Mouse (Mus musculus) midbrain, embryonic 14.5 days (tissue): ENCODE results near the gene Upf2. TPM values are rescaled to one million over a fixed set of nuclear protein-coding genes. Genes with fewer than 3 reads are reported as not detected.

ENCODE experiments used
- ATAC-seq: fragments of 200-750 bp; cut with Nextera tagmentation; 2 replicates; pipeline ENCODE4 v1.8.0; 2017; ENCODE audit warnings: moderate number of reproducible peaks, moderate library complexity; ENCODE audit not compliant: low FRiP score, low TSS enrichment
- DNase-seq: peaks from one replicate; pipeline ENCODE4 v3.0.0-alpha.2; 2015
- H3K27ac ChIP-seq: fragments of 300-500 bp; sonication (generic); replicated peaks from 2 replicates; pipeline ENCODE4 v1.5.1; 2014; ENCODE audit warnings: mild to moderate bottlenecking, low read depth, low read length, moderate library complexity
- H3K27me3 ChIP-seq: fragments of 300-500 bp; sonication (generic); 2 replicates; pipeline ENCODE4 v1.6.1; 2014; ENCODE audit warnings: low read length, control low read depth, mixed read lengths; ENCODE audit not compliant: control insufficient read depth, insufficient read depth
- H3K36me3 ChIP-seq: fragments of 300-500 bp; sonication (generic); 2 replicates; pipeline ENCODE4 v1.6.1; 2014; ENCODE audit warnings: low read length, control low read depth; ENCODE audit not compliant: control insufficient read depth, insufficient read depth
- H3K4me1 ChIP-seq: fragments of 300-500 bp; sonication (generic); 2 replicates; pipeline ENCODE4 v1.6.1; 2014; ENCODE audit warnings: mild to moderate bottlenecking, antibody characterized with exemption, low read length, control low read depth; ENCODE audit not compliant: control insufficient read depth, insufficient read depth
- H3K4me2 ChIP-seq: fragments of 300-500 bp; sonication (generic); 2 replicates; pipeline ENCODE4 v1.6.1; 2014; ENCODE audit warnings: mild to moderate bottlenecking, low read length, moderate library complexity
- H3K4me3 ChIP-seq: fragments of 300-500 bp; sonication (generic); replicated peaks from 2 replicates; pipeline ENCODE4 v1.5.1; 2014; ENCODE audit warnings: low read depth, low read length
- H3K9ac ChIP-seq: fragments of 300-500 bp; sonication (generic); replicated peaks from 2 replicates; pipeline ENCODE4 v1.6.1; 2014; ENCODE audit warnings: mild to moderate bottlenecking, low read length, moderate library complexity
- H3K9me3 ChIP-seq: fragments of 300-500 bp; sonication (generic); 2 replicates; pipeline ENCODE4 v1.6.1; 2016; ENCODE audit warnings: low read length, control low read depth, mixed read lengths; ENCODE audit not compliant: control insufficient read depth
- WGBS: fragments of 180-500 bp; shearing (Covaris S2); extraction: QIAGEN DNeasy Blood & Tissue Kit; methylation state at CpG from one replicate; pipeline ENCODE4 v1.1.7; 2014; 5-methylcytosine and 5-hydroxymethylcytosine counted together
- polyA plus RNA-seq: library from polyadenylated mRNA; unstranded; fragments of >200 nt; fragmentation: Nextera tagmentation; extraction: Ambion mirVana; gene quantifications from 2 replicates; pipeline ENCODE4 v1.2.1, GENCODE M21; 2014

Gene Upf2
- polyA plus RNA-seq, 1 experiment from 2014 or later, result 12.2 TPM

DNA sequence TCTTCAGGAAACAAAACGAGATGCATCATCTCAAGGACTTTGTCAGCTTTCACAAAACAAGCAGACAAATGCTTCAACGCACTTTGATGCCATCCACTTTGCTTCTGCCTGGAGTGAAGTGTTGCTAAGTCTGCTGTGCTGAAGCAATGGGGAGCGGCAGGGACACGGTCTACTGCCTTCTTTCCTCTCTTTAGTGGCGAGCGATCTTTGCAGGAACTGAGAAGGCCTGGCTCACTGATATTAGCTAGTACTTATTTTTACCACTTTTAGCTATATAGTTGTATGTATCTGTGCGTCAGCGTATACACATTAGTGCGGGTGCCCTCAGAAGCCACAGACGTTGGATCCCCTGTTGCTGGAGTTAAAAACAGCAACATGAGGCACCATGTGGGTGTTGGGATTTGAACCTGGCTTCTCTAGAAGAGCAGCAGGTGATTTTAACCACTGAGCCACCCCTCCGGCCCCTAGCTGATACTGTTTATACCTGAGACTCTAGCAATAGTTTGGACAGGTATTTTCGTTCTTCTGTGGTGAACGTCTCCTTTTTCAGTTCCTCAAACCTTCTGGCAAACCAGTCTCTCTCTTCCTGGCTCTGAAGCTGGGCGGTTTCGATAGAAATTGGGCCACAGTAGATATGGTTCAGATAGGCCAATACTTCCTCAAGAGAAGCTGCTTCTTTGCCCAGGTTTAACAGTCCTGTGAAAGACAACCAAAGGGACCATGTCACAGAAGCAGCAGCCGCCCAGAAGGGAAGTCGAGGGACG, 20.8 kb upstream of the Upf2 start:
- no peak for ATAC-seq
- no peak overlapping the region for H3K4me2 ChIP-seq
- H3K27me3 ChIP-seq, result no peaks in the 10 kb centered on the region
- H3K4me1 ChIP-seq, result no peaks in the 10 kb centered on the region
- H3K9ac ChIP-seq, result no peak overlapping the region
- peaks cover 8% of the 10 kb centered on the region for H3K36me3 ChIP-seq
- 87% methylated on average over 18 of the region's 18 CpGs for WGBS
- H3K27ac ChIP-seq, result no peak overlapping the region
- DNase-seq, result no peak
- H3K4me3 ChIP-seq, result no peak overlapping the region
- no peaks in the 10 kb centered on the region for H3K9me3 ChIP-seq

DNA sequence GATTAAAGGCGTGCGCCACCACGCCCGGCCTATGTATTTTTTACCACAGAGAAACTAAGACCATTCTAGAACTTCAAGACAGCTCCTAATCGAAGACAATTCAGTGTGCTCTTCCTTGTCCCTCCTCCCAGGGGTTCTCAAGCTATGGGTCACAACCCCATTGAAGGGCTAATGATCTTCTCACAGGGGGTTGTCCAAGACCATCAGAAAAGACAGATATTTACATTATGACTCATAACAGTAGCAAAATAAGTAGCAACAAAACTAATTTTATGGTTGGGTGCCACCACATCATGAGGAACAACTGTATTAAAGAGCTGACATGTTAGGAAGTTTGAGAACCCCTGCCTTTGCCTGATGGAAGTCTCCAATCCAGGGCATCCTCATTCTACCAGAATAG, 19.3 kb upstream of the Upf2 start:
- ATAC-seq (no peak), DNase-seq (no peak)
- H3K4me1 ChIP-seq, result no peaks in the 10 kb centered on the region
- no peak overlapping the region for H3K9ac ChIP-seq
- no peaks in the 10 kb centered on the region for H3K27me3 ChIP-seq
- H3K9me3 ChIP-seq, result no peaks in the 10 kb centered on the region
- no peak overlapping the region for H3K4me2 ChIP-seq
- no peak overlapping the region for H3K27ac ChIP-seq
- no peak overlapping the region for H3K4me3 ChIP-seq
- WGBS, result 92% methylated on average over 5 of the region's 5 CpGs
- peaks cover 8% of the 10 kb centered on the region for H3K36me3 ChIP-seq

DNA sequence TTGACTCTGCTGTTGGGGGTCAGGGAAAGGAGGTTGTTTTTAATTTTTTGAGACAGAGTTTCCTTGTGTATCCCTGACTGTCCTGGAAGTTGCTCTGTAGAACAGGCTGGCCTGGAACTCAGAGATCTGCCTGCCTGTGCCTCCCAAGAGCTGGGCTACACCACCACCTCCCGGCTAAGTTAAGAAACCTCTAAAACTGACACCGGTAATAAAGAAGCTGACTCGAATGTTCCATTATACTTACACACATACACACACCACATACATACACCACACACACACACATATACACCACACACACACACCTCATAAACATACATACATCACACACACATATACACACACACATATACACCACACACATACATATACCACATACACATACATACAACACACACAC, 16.3 kb upstream of the Upf2 start:
- H3K36me3 ChIP-seq, result peaks cover 5% of the 10 kb centered on the region
- 94% methylated on average over 3 of the region's 3 CpGs for WGBS

GRCm38 (mm10) chr2:5936068-5936467, 15.2 kb upstream of the Upf2 start:
- Histone ChIP-seq H3K4me3 (no peak overlapping the region), H3K4me1 (no peaks in the 10 kb centered on the region), H3K9ac (no peak overlapping the region), H3K27me3 (no peaks in the 10 kb centered on the region), H3K36me3 (no peaks in the 10 kb centered on the region), H3K27ac (no peak overlapping the region), H3K9me3 (no peaks in the 10 kb centered on the region), H3K4me2 (no peak overlapping the region)
- DNase-seq (no peak), ATAC-seq (no peak)
- WGBS, result 78% methylated on average over 6 of the region's 6 CpGs

More for the DNA sequence above, 16.3 kb upstream of the Upf2 start:
- ATAC-seq, result no peak
- H3K27ac ChIP-seq, result no peak overlapping the region
- no peak overlapping the region for H3K4me2 ChIP-seq
- no peak overlapping the region for H3K9ac ChIP-seq
- H3K9me3 ChIP-seq, result no peaks in the 10 kb centered on the region
- H3K27me3 ChIP-seq, result no peaks in the 10 kb centered on the region
- H3K4me1 ChIP-seq, result no peaks in the 10 kb centered on the region
- no peak for DNase-seq
- no peak overlapping the region for H3K4me3 ChIP-seq

DNA sequence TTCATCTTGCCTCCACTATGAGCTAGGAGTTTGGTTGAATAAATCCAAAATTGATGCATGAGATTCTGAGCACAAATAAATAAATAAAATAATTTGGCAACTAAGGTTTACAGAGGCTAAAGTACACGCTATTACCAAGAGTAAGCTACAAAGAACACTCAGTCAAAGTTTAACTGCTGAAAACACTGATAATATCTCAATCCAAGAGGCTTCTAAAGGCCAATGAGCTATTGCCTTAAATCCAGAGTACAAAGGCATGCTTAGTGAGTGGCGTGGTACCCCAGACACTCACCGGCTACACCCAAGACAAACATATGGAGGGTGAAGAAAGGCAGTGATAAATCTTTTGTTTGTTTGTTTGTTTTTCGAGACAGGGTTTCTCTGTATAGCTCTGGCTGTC, 14.7 kb upstream of the Upf2 start:
- Histone ChIP-seq H3K4me1 (no peaks in the 10 kb centered on the region), H3K9me3 (no peaks in the 10 kb centered on the region), H3K27ac (no peak overlapping the region), H3K4me3 (no peak overlapping the region), H3K27me3 (no peaks in the 10 kb centered on the region), H3K36me3 (no peaks in the 10 kb centered on the region), H3K4me2 (no peak overlapping the region), H3K9ac (no peak overlapping the region)
- ATAC-seq, result no peak
- 95% methylated on average over 4 of the region's 4 CpGs for WGBS
- no peak for DNase-seq

GRCm38 (mm10) chr2:5939319-5939718, 11.9 kb upstream of the Upf2 start:
- H3K4me1 ChIP-seq, result no peaks in the 10 kb centered on the region
- no peaks in the 10 kb centered on the region for H3K36me3 ChIP-seq
- no peak for DNase-seq
- WGBS, result 95% methylated on average over 3 of the region's 3 CpGs
- no peak overlapping the region for H3K27ac ChIP-seq
- no peaks in the 10 kb centered on the region for H3K27me3 ChIP-seq
- no peak overlapping the region for H3K4me2 ChIP-seq
- no peak for ATAC-seq
- H3K9me3 ChIP-seq, result no peaks in the 10 kb centered on the region
- H3K9ac ChIP-seq, result no peak overlapping the region
- no peak overlapping the region for H3K4me3 ChIP-seq

DNA sequence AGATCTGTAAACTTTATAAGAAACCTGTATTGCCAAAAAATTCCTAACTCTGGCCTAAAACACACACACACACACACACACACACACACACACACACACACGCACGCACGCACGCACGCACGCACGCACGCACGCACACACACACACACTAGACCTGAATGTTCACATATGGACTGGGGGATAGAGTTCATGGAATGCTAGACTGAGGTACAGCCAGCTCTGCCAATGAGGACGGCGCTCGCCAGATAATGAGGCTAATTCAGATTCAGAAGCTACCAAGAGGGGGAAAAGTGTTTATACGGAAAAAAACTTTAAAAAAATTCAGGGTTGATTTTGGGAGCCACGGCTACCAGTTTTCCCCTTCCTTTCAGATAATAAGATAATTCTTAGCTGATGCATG, 11.4 kb upstream of the Upf2 start:
- Histone ChIP-seq H3K27me3 (no peaks in the 10 kb centered on the region), H3K9ac (no peak overlapping the region), H3K27ac (no peak overlapping the region), H3K9me3 (no peaks in the 10 kb centered on the region), H3K4me1 (no peaks in the 10 kb centered on the region), H3K4me3 (no peak overlapping the region), H3K36me3 (no peaks in the 10 kb centered on the region), H3K4me2 (no peak overlapping the region)
- DNase-seq, result no peak
- no peak for ATAC-seq
- 88% methylated on average over 14 of the region's 14 CpGs for WGBS

DNA sequence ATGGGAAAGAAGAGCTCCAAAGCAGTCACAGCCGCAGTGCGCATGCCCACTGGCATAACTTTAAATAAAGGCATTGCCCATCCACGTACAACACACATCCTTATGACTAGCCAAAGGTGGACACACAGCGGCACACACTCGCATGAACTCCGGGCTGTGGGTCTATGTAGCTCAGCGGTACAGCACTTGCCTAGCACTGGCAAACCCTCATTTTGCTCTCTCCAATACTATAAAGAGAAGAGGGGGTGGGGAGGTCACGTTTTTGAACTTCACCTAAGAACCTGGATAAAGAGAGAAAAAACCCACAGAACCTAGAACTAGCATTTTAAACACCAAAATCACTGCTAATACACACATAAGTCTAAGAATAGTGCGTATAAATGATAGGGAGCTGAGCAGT, 10.3 kb upstream of the Upf2 start:
- H3K9ac ChIP-seq, result no peak overlapping the region
- H3K36me3 ChIP-seq, result no peaks in the 10 kb centered on the region
- 95% methylated on average over 9 of the region's 9 CpGs for WGBS
- no peaks in the 10 kb centered on the region for H3K4me1 ChIP-seq
- H3K27ac ChIP-seq, result no peak overlapping the region
- ATAC-seq, result no peak
- H3K27me3 ChIP-seq, result no peaks in the 10 kb centered on the region
- no peak overlapping the region for H3K4me3 ChIP-seq
- no peaks in the 10 kb centered on the region for H3K9me3 ChIP-seq
- DNase-seq, result no peak
- no peak overlapping the region for H3K4me2 ChIP-seq

DNA sequence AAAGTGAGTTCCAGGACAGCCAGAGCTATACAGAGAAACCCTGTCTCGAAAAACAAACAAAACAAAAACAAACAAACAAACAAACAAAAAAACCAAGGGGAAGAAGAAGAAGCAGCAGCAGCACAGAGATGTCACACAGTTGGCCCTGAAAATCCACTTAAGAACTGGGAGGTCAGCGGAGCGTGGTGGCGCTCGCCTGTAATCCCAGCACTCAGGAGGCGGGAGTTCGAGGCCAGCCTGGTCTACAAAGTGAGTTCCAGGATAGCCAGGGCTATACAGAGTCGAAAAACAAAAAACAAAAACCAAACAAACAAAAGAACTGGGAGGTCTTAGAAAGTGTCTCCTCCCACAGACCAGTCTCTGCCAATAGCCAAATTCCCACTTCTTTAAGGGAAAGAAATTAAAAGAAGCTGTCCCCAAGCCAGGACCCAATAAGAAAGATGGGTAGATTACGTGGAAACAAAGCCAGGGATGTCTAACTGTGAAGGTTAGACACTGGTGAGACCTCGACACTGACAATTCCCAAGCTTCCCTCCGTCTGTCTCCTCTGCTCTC, 9.3 kb upstream of the Upf2 start:
- Histone ChIP-seq H3K27me3 (no peaks in the 10 kb centered on the region), H3K36me3 (no peaks in the 10 kb centered on the region), H3K27ac (peak overlapping the region; percentile 55; the same call in 1 of the 2 replicates), H3K4me2 (peak overlapping the region; percentile 83), H3K4me1 (no peaks in the 10 kb centered on the region), H3K9me3 (no peaks in the 10 kb centered on the region), H3K4me3 (peak overlapping the region; percentile 56), H3K9ac (peak overlapping the region; percentile 86)
- WGBS, result 59% methylated on average over 11 of the region's 11 CpGs
- DNase-seq, result peak; percentile 2
- ATAC-seq, result no peak
